Mouse (Mus musculus) cerebellum, adult 9-10 months (tissue): ENCODE data around the gene Pcp4l1.
A peak's percentile ranks its signal among the peaks of the same experiment; 100 is the strongest.
"Not testable (repeated sequence)": the region's sequence is repeated elsewhere in the genome, so short reads cannot be mapped to it uniquely, and the experiment has no call there.

Experiments
- DNase-seq: peaks from one replicate; pipeline ENCODE4 v3.0.0; 2022

Pcp4l1 gene

DNA sequence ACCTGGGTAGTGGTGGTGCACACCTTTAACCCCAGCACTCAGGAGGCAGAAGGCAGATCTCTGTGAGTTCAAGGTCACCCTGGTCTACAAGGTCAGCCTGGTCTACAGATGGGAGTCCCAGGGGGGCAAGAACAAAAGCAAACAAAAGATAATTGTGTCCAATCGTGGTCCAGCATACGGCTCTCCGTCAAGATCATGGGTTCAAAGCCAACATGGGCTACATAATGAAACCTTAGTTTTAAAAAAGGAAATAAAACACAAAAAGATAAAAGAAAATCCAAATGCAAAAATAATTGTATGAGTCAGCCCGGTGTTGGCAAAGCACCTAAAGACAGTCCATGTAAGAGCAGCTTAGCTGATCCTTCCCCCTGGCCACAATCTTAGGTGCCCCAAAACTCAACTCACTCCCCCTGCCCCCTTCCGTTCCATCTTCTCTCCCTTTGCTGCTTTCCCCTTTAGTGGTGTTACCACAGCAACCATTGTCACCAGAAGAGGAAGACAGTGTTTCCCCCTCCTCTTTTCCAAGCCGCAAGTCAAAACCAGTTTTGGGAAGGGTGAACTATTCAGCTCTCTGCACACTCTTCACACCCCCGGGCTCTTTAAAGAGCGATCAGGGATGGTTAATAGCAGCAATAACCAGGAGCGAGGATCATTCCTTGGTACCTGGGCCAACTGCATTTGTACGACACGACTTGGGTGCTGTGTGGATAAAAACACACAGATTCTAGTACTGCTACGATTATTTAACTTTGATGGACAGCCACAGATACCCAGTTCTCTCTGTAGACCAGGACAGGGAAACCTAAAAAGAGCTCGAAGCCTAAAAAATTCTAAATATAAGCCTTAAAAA lies 8.0 kb downstream of the Pcp4l1 start:
- DNase-seq, result no peak

DNA sequence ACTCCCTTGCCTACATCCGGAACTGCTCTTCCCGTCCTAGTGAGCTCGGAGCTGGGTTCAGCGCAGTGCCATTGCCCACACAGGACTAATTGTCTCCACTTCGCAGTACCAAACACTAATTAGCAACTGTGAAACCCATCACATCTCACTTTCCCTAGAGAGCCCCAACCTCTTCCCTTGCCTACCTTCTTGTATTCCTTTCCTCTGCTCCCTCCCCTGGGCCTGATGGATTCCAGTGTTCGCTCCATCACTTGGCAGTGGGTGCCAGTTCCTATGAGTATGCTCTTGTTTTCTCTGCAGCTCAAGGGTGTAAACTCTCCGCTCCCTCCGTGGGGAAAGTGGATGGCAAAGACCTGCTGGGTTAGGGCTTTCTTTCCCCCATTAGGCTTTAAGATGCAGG lies 10.4 kb downstream of the Pcp4l1 start:
- no peak for DNase-seq

DNA sequence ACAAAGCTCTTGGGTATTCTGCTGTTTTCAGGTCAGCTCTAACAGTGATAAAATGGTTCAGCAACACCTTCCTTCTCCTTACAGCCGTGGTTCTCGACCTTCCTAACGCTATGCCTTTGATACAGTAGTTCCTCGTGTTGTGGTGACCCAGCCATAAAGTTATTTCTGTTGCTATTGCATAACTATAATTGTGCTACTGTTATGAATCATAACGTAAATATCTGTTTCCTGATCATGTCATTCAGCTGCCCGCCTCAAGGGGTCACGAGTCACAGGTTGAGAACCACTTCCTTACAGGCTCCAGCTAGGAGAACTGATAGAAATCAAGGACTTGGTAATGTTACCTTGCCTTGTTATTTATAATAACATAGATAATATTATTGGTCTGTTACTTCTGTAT lies 11.8 kb downstream of the Pcp4l1 start:
- DNase-seq, result no peak

DNA sequence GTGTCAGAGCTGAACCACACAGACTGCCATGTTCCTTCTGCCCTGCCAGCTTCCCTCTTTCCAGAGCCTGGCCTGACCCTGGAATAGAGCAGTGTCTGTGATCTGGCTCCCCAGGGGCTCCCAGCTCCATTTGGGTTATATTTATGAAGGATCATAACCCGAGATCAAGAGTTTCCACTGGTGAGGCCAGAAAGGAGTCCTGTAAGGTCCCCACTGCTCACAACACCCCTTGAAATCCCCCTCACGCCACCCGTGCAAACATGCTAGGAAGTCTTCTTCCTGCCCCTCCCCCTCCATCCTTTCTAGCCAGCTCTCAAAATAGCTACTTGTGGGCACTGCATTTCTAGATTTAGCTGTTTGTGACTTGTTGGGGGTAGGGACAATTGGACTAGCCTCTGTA lies 12.4 kb downstream of the Pcp4l1 start:
- DNase-seq, result no peak

DNA sequence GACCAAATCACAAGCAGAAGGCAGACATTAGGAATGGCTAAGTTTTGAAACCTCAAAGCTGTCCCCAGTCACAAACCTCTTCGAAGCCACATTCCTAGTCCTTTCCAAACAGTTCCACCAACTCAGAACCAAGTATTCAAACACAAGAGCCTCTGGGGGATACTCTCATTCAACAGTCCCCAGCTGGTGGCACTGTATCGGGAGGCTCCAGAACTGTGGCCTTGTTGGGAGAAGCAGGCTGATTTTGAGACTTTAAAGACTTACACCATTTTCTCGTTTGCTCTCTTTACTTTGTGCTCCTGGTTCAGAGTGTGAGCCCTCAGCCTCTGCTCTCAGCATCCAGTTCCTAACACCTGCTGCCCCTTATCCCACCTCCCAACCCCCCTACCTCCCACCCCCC lies 13.0 kb downstream of the Pcp4l1 start:
- DNase-seq, result no peak

DNA sequence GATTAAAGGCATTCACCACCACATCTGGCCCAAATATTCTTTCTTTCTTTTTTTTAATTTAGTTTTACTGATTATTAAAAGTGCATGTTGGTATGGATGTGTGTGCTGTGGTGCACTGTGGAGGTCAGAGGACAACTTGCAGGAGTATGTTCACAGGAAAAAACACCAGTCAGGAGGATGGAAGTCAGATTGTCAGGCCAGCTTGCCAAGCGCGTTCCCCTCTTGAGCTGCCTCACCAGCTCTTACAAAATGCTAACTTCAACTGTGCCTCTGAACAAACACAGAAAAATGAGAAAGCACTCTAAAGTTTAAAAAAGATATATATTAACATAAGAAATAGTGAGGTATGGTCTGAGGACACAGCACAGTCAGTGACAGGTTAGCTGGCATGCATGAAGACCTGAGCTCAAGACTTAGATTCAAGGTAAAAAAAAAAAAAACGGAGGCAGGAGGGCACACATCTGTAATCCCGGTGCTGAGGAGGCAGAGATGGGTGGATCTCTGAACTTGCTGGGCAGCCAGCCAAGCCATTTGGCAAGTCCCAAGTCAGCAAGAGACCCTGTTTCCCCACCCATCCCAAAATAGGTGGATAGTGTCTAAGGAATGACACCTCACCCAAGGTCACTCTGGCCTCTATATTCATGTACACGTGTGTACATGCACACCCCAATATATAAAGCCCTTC lies 16.4 kb downstream of the Pcp4l1 start:
- DNase-seq, result no peak

DNA sequence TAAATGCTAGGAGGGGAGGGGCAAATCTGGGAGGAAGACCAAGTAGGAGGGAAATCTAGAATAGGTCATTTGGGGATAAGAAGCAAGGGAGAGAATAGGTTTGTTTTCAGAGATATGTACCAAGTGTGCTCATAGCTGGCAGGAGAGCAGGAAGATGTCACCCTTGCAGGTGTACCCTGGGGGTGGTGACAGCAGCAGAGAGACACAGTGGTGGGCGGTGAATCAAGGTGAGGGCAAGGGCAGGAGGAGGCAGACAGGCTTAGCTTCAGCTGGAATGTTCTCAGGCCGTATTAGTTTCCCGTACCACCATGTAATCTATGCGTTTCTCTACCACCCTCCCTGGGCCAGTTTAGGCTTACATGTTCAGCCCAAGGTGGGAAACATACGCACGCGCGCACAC lies 23.3 kb downstream of the Pcp4l1 start:
- DNase-seq, result no peak

DNA sequence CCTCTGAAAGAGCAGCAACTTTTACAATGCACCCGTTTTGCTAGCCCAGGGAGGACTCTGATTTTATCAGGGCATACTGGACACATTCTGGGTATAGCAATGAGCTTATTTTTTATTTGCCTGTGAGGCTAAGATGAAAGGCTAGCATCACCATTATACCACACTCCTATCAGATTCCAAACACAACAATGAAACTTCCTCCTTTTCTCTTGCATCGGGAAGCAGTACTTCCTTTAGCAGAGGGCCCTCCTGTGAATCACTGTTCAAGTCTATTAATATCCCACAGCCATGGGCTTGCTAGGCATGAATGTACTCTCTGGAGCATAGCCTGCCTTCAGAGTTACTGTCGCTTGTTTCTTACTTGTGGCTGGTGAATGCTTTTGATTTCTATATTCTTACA lies 24.9 kb downstream of the Pcp4l1 start:
- no peak for DNase-seq

DNA sequence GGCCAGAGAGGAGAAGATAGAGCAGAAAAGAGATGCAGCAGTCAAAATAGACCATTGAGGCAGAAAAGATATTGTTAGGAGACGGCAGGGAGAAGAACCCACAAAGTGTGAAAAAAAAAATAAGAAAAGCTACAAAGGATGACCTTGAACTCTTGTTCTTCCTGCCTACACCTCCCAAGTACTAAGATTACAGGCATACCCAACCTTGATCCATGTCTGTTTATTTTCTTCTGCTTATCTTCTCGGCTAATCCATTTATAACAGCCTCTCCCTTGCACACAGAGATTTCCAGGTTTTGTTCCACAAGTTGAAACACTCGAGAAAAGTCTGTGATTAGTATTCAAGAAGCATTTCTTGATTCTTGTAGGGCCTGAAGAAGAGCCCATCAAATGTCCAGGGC lies 26.2 kb downstream of the Pcp4l1 start:
- DNase-seq, result no peak

DNA sequence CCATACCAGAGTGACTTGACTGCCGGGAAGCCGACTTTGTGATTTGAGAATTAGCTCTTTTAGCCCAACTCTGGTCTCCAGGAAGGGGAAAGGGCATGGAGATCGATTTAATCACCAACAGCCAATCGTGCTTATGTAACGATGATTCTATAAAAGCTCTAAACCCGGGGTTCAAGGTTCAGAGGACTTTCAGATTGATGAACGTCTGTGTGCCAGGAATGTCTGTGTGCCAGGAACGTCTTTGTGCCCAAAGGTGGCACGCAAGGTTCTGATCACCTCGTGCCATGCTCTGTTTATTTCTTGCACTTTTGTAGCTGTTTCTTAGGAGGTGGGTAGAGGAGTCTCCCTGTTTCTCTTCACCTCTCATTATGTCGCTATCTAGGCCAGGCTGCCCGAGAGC lies 27.2 kb downstream of the Pcp4l1 start:
- DNase-seq, result no peak

DNA sequence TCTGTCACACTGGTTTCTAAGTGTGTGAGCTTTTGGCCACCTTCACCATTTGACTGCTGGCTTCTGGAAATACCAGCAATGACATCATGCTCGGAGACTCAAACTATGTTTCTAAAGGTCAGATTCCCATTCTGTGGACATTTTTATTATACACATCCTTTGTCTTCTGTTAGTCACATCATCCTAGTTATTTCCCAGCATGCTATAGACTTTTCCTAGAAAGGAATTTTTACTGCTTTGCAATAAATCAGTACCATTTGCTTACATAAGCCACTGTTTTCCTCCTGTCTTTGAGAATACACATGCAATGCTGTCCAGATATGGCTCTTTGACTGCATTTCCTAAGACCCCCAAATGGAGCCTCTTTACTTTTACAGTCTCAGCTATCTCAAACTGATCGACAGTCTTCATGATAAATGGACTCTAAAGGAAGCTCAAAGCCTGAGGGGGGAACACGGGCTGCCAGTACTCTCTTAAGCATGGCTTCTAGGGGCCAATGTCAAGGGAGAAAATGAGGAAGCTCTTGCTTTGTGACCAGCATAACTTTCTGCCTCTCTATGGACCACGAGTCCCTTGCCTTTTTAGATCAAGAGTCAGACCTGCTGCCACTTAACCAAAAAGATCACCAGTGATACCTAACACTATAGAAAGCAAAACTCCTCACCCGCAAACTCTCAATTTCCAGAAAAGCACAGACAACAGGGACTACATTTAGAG lies 30.3 kb downstream of the Pcp4l1 start:
- DNase-seq, result no peak

DNA sequence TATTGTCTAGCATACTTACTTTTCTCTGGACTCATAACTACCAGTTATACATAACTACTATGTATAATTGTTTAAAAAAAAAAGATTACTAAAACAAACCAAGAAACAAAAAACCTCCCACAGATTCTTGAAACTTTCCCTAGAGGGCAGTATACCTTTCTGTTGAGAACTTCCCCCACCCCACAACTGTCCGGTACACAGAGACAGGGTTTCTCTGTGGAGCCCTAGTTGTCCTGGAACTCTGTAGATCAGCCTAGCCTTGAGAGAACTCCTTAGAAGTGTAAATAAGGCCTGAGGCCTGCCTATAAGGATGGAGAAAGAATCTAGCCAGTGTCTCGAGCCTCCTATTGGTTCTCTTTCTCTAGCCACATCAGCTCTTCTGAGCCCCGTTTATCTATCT lies 31.8 kb downstream of the Pcp4l1 start:
- no peak for DNase-seq

DNA sequence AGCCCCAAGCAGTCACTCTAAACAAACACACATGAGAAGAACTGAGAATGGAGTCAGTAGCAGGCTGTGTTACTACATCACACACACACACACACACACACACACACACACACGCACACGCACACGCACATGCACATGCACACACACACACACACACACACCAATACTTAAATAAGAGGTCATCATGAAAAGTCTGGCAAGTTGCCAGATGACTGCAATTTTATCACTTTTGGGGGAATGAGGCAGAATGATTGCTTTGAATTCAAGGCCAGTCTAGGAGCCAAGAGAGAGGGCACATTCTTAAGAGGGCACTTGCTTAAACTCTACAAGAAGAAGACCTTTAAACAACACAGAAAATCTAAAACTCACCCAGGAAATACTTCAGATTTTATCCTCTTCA lies 33.5 kb downstream of the Pcp4l1 start:
- DNase-seq, result no peak

DNA sequence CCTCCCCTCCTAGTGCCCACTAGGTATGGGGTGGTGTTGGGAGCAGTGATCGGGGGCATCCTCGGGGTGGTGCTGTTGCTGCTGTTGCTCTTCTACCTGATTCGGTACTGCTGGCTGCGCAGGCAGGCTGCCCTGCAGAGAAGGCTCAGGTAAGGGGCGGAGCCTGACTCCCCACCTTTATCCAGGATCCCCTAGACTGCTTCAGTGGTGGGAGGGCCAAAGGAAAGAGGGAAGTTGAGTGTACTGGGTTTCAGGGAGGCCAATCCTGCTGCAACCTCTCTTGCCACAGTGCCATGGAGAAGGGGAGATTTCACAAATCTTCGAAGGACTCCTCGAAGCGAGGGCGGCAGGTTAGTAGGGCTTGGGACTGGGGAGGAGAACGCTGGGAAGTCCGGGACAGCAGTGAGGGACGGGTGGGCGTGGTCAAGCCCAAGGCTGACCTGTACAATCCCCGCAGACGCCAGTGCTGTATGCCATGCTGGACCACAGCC lies 36.5 kb downstream of the Pcp4l1 start:
- DNase-seq, result no peak

DNA sequence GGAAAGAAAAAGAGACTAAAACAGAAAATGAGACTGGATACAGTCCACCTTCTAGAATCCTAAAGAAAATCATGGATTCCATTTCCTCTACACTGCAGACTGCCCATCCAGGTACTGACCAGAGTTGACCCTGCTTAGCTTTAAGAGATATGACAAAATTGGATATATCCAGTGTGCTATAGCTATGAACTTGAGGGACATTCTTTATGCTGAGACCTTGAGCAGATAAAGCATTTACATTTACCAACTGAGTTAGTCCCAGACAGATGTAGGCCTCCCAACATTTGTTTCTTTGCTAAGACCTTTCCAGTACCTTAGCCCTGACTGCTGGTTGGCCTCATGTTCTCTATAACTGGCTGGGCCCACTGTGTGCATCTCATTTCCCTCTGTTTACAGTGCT lies 38.1 kb downstream of the Pcp4l1 start:
- no peak for DNase-seq

DNA sequence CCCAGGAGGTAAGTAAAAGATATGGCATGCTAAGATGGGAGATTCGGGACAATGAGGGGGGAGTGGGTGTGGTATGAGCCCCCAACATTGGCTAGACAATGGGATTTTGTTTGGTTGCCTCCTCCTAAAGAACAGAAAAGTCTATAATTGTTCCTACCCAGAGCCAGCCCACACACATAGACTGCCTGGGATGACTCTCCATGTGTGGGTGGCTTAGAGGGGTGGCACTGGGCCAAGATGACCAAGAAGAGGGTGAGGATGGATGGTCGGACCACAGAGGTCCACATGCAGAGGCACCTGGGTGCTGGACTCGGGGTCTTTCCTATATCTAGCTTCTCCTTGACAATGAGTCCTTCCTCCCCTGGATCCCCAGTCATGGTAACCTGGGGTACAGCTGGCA lies 39.4 kb downstream of the Pcp4l1 start:
- DNase-seq, result no peak

DNA sequence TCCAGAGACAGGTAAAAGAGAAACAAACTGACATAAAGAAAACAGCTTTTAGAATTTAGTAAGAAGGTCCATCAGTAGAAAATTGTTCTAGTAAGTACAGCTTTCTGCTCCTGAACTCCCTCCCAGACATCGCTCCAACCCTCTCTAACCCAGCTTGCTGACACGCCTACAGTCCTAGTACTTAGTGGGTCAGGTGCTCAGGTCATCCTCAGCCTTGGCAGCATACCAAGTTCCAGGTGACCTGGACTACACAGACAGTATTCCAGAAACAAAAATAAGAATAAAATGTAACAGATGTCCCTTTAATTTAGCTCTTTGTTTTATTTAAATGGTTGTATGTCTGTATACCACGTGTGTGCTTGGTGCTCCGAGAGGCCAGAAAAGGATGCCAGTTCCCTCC lies 44.1 kb downstream of the Pcp4l1 start:
- DNase-seq, result no peak

DNA sequence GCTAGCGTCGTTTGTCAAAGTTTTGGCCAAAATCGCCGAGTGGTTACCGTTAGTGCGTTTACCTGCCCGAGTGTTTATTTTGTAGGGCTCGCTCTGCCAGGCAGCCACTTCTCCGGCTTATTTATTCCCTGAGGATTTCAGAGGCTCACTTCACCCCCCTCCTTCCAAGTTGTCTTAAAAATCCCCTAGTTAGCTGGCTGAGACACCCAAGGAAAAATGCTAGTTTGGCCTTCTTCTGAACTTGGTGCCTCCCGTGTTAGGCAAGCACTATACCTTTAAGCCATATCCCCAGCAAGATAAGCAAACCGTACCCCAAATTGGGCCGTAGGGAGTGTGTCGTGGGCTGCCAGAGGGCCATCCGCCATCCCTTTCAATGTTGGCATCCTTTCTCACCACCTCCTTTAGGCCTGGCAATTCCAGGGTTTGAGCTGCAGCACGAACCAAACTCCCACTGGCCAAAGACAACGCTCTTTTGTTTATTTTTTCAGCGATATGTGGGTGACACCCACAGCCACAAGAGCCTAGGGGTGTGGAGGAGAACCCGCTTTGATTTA lies 45.2 kb downstream of the Pcp4l1 start:
- peak; percentile 66 for DNase-seq

DNA sequence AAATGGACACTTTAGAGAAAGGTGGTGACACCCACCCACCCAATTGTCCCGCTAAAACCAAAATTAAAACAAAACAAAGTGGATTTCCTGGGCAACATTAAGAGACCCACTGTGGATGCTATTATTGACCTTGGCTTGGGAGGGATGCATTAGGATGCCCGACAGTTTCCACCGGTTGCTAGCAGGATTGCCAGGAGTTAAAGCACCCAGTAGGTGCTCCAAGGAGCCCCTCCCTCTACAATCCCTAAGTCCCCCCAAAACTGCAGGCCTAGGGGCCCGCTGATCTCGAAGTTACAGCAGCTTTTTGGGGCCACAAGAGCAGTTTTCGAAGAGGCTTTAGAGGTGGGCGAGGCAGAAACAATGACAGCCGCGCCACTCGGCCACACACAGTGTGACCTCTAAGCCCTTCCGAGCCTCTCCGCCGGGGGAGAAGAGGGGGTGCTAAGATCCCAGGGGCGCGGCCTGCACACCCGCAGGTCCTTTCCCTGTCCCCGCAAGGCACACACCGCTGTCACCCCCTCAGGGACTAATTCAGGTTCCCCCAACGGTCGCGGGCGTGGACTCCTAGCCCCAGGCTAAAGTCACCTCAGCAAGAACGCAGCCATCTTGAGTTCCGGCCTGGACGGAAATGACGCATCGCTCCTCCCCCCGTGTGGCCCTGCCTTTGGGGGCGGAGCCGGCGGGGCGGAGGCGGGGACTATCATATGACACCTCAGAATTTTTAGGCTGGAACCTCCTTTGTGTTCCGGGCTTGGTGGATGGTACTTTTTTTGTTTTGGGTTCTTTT lies 45.9 kb downstream of the Pcp4l1 start, which contains the start of the genes Sdhc and Mpz:
Gene Sdhc, minus strand, starts transcription at position 630 of the 787 bp plus-strand sequence.
Gene Mpz, plus strand, starts transcription at position 738 of the 787 bp plus-strand sequence.
- DNase-seq, result peak; percentile 97

DNA sequence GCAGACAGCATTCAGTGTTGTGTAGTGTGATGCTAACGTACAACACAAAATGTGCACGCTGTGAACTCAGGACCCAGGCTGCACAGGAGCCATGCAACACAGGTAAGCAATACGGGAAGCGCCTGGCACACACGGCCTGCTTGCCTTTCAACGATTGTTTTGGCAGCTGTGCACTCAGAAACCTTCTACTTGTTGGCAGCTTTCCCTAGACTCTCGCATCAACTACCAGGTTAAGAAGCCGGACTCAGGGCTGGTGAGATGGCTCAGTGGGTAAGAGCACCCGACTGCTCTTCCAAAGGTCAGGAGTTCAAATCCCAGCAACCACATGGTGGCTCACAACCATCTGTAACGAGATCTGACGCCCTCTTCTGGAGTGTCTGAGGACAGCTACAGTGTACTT lies 53.1 kb downstream of the Pcp4l1 start:
- peak; percentile 36 for DNase-seq

DNA sequence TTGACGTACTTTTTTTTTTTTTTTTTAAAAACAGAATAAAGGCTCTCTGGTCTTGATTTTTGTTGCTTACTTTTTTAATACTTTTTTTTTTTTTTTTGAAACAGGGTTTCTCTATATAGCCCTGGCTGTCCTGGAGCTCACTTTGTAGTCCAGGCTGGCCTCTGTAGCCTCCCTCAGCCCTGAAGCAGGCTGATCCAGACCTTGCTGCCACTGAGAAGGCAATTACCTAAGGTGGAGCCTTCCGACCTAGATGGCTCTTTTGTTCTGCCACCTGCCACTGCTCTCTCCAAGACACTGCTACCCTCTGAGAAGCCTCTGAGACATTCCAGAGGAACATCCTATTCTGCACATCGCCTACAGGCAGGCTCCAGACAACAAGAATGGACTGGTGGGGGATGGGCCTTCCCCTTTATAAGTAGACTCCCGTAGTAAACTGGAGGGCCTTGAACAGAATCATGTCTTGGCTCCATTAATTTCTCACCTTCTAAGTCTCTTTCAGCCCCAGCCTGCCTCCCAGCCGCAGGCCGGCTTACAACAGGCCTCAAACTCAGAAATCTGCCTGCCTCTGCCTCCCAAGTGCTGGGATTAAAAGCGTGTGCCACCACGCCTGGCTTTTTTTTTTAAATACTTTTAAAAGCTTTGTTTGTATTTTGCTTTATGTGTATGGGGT lies 58.4 kb downstream of the Pcp4l1 start:
- DNase-seq, result not testable (repeated sequence)

DNA sequence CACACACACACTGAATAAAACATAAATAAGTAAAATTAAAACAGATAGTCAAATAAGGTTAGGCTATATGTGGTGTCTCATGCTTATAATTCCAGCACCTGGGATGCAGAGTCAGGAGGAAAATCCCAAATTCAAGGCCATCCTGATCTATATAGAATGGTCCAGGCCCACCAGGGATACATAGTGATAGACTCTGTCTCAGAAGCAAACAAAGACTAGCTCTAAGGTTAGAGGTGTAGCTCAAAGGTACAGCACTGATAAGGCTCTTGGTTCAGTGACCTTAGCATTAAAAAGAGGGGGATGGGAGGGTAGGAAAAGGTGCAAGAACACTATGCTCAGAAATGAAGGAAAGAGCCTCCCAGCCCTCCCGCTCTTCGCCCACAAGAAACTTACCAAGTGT lies 60.5 kb downstream of the Pcp4l1 start:
- DNase-seq, result no peak
